Comparison of ENCODE assay signal across 24 mouse cellular contexts in genomic region chr10:24554091-24554490, GRCm38 (mm10). TPM values are rescaled to one million over a fixed set of nuclear protein-coding genes. Genes with fewer than 3 reads are reported as not detected.
"Had no signal": no experiment of that assay in that cellular context is flagged by ENCODE, and none has a peak within 500 bp of the region (broad histone marks: within the 10 kb centered on the region; RNA-seq: fewer than 3 reads in every experiment).

No protein-coding gene starts in this region.

- H3K9ac ChIP-seq: limb, embryonic 13.5 days; liver, embryonic 12.5 days; liver, embryonic 15.5 days; lung, embryonic 15.5 days; midbrain, embryonic 13.5 days; stomach, embryonic 15.5 days had no signal

- H3K27me3 ChIP-seq: limb, embryonic 13.5 days; liver, embryonic 12.5 days; liver, embryonic 15.5 days; lung, embryonic 15.5 days; megakaryocyte, embryonic 14.5 days; midbrain, embryonic 13.5 days; stomach, embryonic 15.5 days had no signal

- H3K4me1 ChIP-seq: limb, embryonic 10.5 days; limb, embryonic 13.5 days; liver, embryonic 12.5 days; liver, embryonic 15.5 days; lung, embryonic 15.5 days; megakaryocyte, embryonic 14.5 days; midbrain, embryonic 10.5 days; midbrain, embryonic 13.5 days; stomach, embryonic 15.5 days had no signal

- DNase-seq: kidney, adult 2 months; kidney, postnatal 25 days; layer of hippocampus, adult 9-11 months; liver; lung, adult 18-20 months; lung, postnatal 36 days; right cerebral cortex, postnatal 25 days; spleen, adult 18-20 months; thymus, adult 2 months; thymus, postnatal 14 days; thymus, postnatal 4 days had no signal

- H3K4me2 ChIP-seq: limb, embryonic 13.5 days; liver, embryonic 12.5 days; liver, embryonic 15.5 days; lung, embryonic 15.5 days; midbrain, embryonic 13.5 days; stomach, embryonic 15.5 days had no signal

- H3K4me3 ChIP-seq: layer of hippocampus, adult 2 months; limb, embryonic 10.5 days; limb, embryonic 13.5 days; liver, embryonic 12.5 days; liver, embryonic 15.5 days; lung, embryonic 15.5 days; megakaryocyte, embryonic 14.5 days; midbrain, embryonic 10.5 days; midbrain, embryonic 13.5 days; stomach, embryonic 15.5 days had no signal

- H3K36me3 ChIP-seq: limb, embryonic 10.5 days; limb, embryonic 13.5 days; liver, embryonic 12.5 days; liver, embryonic 15.5 days; lung, embryonic 15.5 days; midbrain, embryonic 10.5 days; midbrain, embryonic 13.5 days; stomach, embryonic 15.5 days had no signal

- ATAC-seq: liver, embryonic 12.5 days; midbrain, embryonic 13.5 days; midbrain, embryonic 16.5 days had no signal

- H3K9me3 ChIP-seq: limb, embryonic 10.5 days; limb, embryonic 13.5 days; liver, embryonic 12.5 days; liver, embryonic 15.5 days; lung, embryonic 15.5 days; megakaryocyte, embryonic 14.5 days; midbrain, embryonic 10.5 days; midbrain, embryonic 13.5 days; stomach, embryonic 15.5 days had no signal

- H3K27ac ChIP-seq: kidney, postnatal 0 days; layer of hippocampus, adult 2 months; limb, embryonic 10.5 days; limb, embryonic 13.5 days; liver, embryonic 12.5 days; liver, embryonic 15.5 days; lung, embryonic 15.5 days; midbrain, embryonic 10.5 days; midbrain, embryonic 13.5 days; stomach, embryonic 15.5 days had no signal

RNA-seq across cellular contexts. Expression of gene Ccn2, which starts 41.2 kb away (rescaled TPM):
- total RNA-seq: monocyte, adult 5-6 weeks had no signal
